24 mouse cellular contexts compared by ENCODE assay signal in the genomic region with DNA sequence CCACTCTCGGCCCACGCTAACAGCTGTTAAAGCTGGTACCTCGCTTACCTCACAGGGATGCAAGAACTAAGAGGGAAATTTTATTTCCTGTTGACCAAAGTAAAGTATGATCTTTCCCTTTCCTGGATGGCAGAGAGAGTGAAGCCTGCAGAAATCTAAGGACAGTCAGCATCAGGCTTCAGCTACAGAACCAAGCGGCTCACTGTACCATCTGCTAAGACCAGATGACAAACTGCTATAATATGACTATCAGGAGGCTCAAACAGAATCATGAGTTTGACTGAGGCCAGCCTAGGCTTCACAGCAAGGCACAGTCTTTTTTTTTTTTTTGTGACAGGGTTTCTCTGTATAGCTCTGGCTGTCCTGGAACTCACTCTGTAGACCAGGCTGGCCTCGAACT. TPM values are rescaled to one million over a fixed set of nuclear protein-coding genes. Genes with fewer than 3 reads are reported as not detected.
DNase-seq lines count a peak whose midpoint lies in the region; ATAC-seq lines count a peak whose summit lies in the region.
"Had no signal": no experiment of that assay in that cellular context is flagged by ENCODE, and none has a peak within 500 bp of the region (broad histone marks: within the 10 kb centered on the region; RNA-seq: fewer than 3 reads in every experiment).

No protein-coding gene starts in this region.

- no peak for DNase-seq in frontal cortex, postnatal 14 days (ENCODE audit: low spot score in 2 of 2)
- DNase-seq in layer of hippocampus, adult 18-20 months (ENCODE audit: low spot score in 2 of 2): peak; percentile 25 to 66
- DNase-seq in layer of hippocampus, postnatal 10 days (ENCODE audit: low spot score in 2 of 2): no peak
- peak; percentile 16 for DNase-seq in layer of hippocampus, adult 9-10 months (ENCODE audit: low spot score)
- no peak for DNase-seq in thymus, postnatal 14 days
- no peak for DNase-seq in right cerebral cortex, postnatal 25 days
- DNase-seq: adrenal gland, postnatal 10 days; adrenal gland, postnatal 36 days; B cell, adult 2 months; cerebellum, adult 11 months; cerebellum, adult 2 months; cerebellum, adult 9-11 months; cerebellum, postnatal 25 days; gastrocnemius, postnatal 25 days; heart, adult 18-20 months had no signal

- 0 out of 2 replicates have a peak, but pooled peaks have one; percentile 44 for ATAC-seq in frontal cortex, adult (ENCODE audit: low TSS enrichment)
- ATAC-seq: forebrain, embryonic 15.5 days; Patski had no signal

RNA-seq across cellular contexts. Expression of gene Slc7a9, which starts 16.4 kb away (rescaled TPM):
- total RNA-seq in layer of hippocampus, adult 18-20 months (2021): not detected
- total RNA-seq in layer of hippocampus, postnatal 10 days (2021): not detected
- total RNA-seq: adrenal gland, adult 18-20 months; adrenal gland, postnatal 10 days; adrenal gland, postnatal 36 days; CH12.LX; common myeloid progenitor, adult 5-6 weeks; gastrocnemius, adult 8-10 months; gastrocnemius, postnatal 25 days; heart, adult 18-20 months; heart, postnatal 25 days; hematopoietic stem cell, adult 5-6 weeks had no signal

Comparison
In these comparisons a context has a peak if more than half of its experiments do, and no peak if none do; other contexts are left out.
1. DNase-seq: peak in layer of hippocampus, adult 18-20 months (2 of 2) and layer of hippocampus, adult 9-10 months (single experiment); none in frontal cortex, postnatal 14 days (0 of 2), layer of hippocampus, postnatal 10 days (0 of 2), thymus, postnatal 14 days (single experiment) and right cerebral cortex, postnatal 25 days (single experiment).